Mouse (Mus musculus) liver, embryonic 13.5 days (tissue): ENCODE data around the gene Lifr. TPM values are rescaled to one million over a fixed set of nuclear protein-coding genes. Genes with fewer than 3 reads are reported as not detected.

Experiments
- ATAC-seq: fragments of 200-750 bp; cut with Nextera tagmentation; 2 replicates; pipeline ENCODE4 v1.8.0; 2017; ENCODE audit warnings: low read depth, mild to moderate bottlenecking, moderate number of reproducible peaks, moderate library complexity
- DNase-seq: peaks from one replicate; pipeline ENCODE4 v3.0.0; 2022
- H3K27ac ChIP-seq: fragments of 300-500 bp; sonication (generic); 2 replicates; pipeline ENCODE4 v1.5.1; 2015; ENCODE audit warnings: moderate library complexity, mild to moderate bottlenecking, inconsistent platforms
- H3K27me3 ChIP-seq: fragments of 300-500 bp; sonication (generic); 2 replicates; pipeline ENCODE4 v1.6.1; 2015; ENCODE audit warnings: mild to moderate bottlenecking, inconsistent platforms
- H3K36me3 ChIP-seq: fragments of 300-500 bp; sonication (generic); 2 replicates; pipeline ENCODE4 v1.6.1; 2015; ENCODE audit warnings: mild to moderate bottlenecking, inconsistent platforms
- H3K4me1 ChIP-seq: fragments of 300-500 bp; sonication (generic); replicated peaks from 2 replicates; pipeline ENCODE4 v1.6.1; 2015; ENCODE audit warnings: inconsistent platforms
- H3K4me2 ChIP-seq: fragments of 300-500 bp; sonication (generic); 2 replicates; pipeline ENCODE4 v1.6.1; 2015; ENCODE audit warnings: inconsistent platforms, mild to moderate bottlenecking, moderate library complexity
- H3K4me3 ChIP-seq: fragments of 300-500 bp; sonication (generic); replicated peaks from 2 replicates; pipeline ENCODE4 v1.5.1; 2015; ENCODE audit warnings: mild to moderate bottlenecking, inconsistent platforms
- H3K9ac ChIP-seq: fragments of 300-500 bp; sonication (generic); 2 replicates; pipeline ENCODE4 v1.6.1; 2015; ENCODE audit warnings: mild to moderate bottlenecking, inconsistent platforms
- H3K9me3 ChIP-seq: fragments of 300-500 bp; sonication (generic); replicated peaks from 2 replicates; pipeline ENCODE4 v1.6.1; 2016; ENCODE audit warnings: inconsistent platforms
- WGBS: fragments of 180-500 bp; shearing (Covaris S2); methylation state at CpG from one replicate; pipeline ENCODE4 v1.1.7; 2015; ENCODE audit not compliant: insufficient replicate concordance; 5-methylcytosine and 5-hydroxymethylcytosine counted together
- polyA plus RNA-seq: library from polyadenylated mRNA; unstranded; fragments of >200 nt; fragmentation: Nextera tagmentation; extraction: Ambion mirVana; gene quantifications from 2 replicates; pipeline ENCODE4 v1.2.1, GENCODE M21; 2015

Lifr gene
- polyA plus RNA-seq, 1 experiment from 2014 or later: 20.5 TPM

DNA sequence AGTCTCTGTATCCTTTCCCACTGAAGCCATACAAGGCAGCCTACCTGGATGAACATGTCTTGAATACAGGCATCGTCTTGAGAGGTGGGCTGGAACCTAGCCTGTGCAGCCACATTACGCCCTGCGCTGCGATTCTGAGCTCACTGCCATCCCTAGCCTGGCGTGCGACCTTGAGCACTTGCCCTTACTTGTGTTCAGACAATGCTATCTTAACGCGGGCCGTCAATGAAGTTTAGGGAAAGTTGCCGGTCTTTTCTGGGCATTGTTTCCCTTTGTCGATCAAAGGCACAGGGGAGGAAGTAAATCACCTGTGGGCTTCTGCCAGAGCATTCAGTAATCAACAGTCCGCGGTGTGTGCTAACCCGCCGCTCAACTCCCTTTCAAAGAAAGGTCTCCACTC lies 8.6 kb upstream of the Lifr start:
- H3K4me1 ChIP-seq: no peaks in the 10 kb centered on the region
- no peaks in the 10 kb centered on the region for H3K36me3 ChIP-seq
- H3K4me2 ChIP-seq: no peak overlapping the region
- H3K27ac ChIP-seq: no peak overlapping the region
- no peaks in the 10 kb centered on the region for H3K9me3 ChIP-seq
- 38% methylated on average over 15 of the region's 15 CpGs for WGBS
- no peak overlapping the region for H3K9ac ChIP-seq
- ATAC-seq (no peak), DNase-seq (no peak)
- no peaks in the 10 kb centered on the region for H3K27me3 ChIP-seq
- H3K4me3 ChIP-seq: no peak overlapping the region

DNA sequence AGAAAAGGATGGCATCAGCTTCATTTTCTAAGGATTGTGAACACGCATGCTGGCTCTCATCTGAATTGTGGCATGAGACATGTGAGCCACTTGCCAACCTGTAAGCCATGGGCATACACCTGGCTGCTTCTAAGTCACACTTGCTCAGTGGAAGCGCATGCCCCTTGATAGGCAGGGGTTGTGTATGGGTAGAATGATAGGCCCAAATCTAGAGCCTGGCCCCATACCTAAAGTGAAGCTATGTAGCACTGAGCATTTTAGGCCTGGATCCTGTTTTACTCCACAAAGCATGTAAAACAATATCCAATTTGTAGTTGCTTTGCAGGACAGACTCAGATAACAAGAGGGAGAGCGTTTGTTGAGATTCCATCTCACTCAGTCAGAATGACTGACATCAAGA lies 7.5 kb upstream of the Lifr start:
- Histone ChIP-seq H3K9me3 (no peaks in the 10 kb centered on the region), H3K4me1 (no peaks in the 10 kb centered on the region; the same call in 1 of the 2 replicates), H3K27ac (no peak overlapping the region), H3K4me2 (no peak overlapping the region), H3K9ac (no peak overlapping the region), H3K27me3 (no peaks in the 10 kb centered on the region), H3K4me3 (no peak overlapping the region), H3K36me3 (no peaks in the 10 kb centered on the region)
- WGBS: 69% methylated on average over 3 of the region's 3 CpGs
- ATAC-seq (no peak), DNase-seq (no peak)

DNA sequence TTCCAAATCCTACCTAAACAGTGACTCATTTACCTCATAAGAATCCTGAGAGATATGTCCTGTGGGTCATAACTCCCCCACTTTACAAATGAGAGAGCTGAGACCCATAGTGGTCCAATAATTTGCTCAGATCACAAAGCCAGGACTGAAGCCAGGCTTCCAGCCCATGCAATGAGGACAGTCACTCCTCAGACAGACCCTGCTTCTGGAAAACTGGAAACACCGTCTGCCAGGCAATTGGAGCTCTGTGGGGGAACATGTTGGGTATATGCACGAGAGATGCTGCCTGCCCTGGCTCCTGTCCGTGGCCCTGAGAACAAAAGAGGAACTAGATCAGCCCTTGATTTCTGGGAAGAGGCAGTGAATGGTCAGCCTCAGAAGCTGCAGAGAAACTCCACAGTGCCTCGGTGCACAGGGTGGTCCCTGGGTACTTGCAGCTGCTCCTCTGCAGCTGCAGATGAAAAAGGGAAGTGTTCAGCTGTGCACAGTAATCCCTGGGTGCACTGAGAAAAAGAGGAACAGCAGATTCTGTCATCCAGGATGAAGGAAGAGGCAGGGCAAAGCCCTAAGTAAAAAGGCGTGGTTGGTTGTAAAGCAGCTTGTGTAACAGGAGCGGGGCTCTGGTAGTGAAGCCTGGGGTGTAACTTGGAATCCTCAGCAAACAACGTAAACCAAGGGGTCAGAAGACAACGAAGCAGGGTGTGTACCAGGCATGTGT lies 5.5 kb upstream of the Lifr start:
- Histone ChIP-seq H3K4me1 (no peaks in the 10 kb centered on the region; the same call in 1 of the 2 replicates), H3K27ac (no peak overlapping the region), H3K9ac (no peak overlapping the region), H3K9me3 (no peaks in the 10 kb centered on the region), H3K36me3 (no peaks in the 10 kb centered on the region), H3K4me2 (no peak overlapping the region), H3K27me3 (no peaks in the 10 kb centered on the region), H3K4me3 (no peak overlapping the region)
- 12% methylated on average over 8 of the region's 8 CpGs for WGBS
- peak; percentile 8 for DNase-seq
- peak; percentile 41; the same call in 1 of the 2 replicates for ATAC-seq

DNA sequence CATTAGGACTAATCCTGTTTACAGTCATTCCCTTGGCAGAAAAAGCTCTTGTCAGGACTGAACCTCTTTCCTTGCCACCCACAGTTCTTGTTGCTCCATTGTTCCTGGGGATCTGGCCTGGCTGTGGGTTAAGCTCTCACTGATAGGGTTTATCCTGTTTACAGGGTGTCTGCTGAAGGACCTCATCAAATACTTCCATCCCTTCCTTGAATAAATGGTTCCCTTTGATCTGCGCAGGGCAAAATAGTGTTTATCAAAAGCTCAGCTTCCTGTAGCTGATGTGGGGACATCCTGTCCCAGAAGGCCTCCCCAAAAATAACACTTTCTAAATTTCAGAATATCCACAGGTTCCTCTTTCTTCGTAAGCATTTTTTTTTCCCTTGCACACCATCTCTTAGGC lies 1.7 kb upstream of the Lifr start:
- no peak overlapping the region for H3K9ac ChIP-seq
- H3K4me2 ChIP-seq: no peak overlapping the region
- ATAC-seq: 0 out of 2 replicates have a peak, but pooled peaks have one; percentile 35
- no peaks in the 10 kb centered on the region for H3K36me3 ChIP-seq
- 12% methylated on average over 2 of the region's 2 CpGs for WGBS
- no peaks in the 10 kb centered on the region; the same call in 1 of the 2 replicates for H3K4me1 ChIP-seq
- H3K9me3 ChIP-seq: no peaks in the 10 kb centered on the region
- H3K4me3 ChIP-seq: no peak overlapping the region
- H3K27ac ChIP-seq: no peak overlapping the region
- no peaks in the 10 kb centered on the region for H3K27me3 ChIP-seq
- DNase-seq: no peak

DNA sequence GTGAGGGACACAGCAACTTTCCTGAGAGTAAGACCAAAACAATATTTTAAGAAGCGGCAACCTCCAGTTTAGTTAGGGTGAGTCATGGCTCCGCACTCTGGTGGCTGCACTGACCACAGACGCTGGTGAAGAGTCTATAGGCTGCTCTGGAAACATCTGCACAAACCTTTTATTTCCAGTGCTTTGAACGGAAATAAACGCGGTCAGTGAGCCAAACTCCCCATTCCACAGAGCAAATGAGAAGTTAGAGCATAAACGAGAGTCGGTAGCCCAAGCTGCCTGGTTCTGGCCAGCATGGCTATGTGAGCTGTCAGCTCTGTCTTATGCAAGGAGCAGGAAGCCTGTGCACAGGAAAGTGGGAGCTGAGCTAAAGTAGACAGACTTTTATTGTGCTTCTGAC lies 1.9 kb downstream of the Lifr start:
- Histone ChIP-seq H3K36me3 (no peaks in the 10 kb centered on the region), H3K9me3 (no peaks in the 10 kb centered on the region), H3K27me3 (no peaks in the 10 kb centered on the region), H3K4me2 (peak overlapping the region; percentile 3; the same call in 1 of the 2 replicates), H3K4me3 (no peak overlapping the region), H3K9ac (no peak overlapping the region), H3K4me1 (no peaks in the 10 kb centered on the region; the same call in 1 of the 2 replicates), H3K27ac (no peak overlapping the region)
- WGBS: 16% methylated on average over 8 of the region's 8 CpGs
- no peak for DNase-seq
- ATAC-seq: peak; percentile 36; the same call in 1 of the 2 replicates

DNA sequence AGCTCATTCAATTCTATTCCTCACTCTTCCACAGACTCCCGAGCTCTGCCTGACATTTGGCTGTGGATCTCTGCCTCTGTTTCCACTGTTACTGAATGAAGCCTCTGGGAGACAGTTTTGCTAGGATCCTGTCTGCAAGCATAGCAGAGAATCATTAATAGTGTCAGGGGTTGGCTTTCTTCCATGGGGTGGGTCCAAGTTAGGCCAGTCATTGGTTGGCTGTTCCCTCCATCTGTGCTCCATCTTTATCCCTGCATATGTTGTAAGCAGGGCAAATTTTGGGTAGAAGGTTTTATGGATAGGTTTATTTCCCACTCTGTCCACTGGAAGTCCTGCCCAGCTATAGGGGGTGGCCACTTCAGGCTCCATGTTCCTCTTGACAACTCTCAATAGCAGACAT lies 9.0 kb downstream of the Lifr start:
- H3K9me3 ChIP-seq: no peaks in the 10 kb centered on the region
- no peaks in the 10 kb centered on the region for H3K4me1 ChIP-seq
- no peak overlapping the region for H3K4me3 ChIP-seq
- no peaks in the 10 kb centered on the region for H3K36me3 ChIP-seq
- H3K4me2 ChIP-seq: no peak overlapping the region
- no peaks in the 10 kb centered on the region for H3K27me3 ChIP-seq
- 40% methylated on average over 1 of the region's 1 CpGs for WGBS
- H3K27ac ChIP-seq: no peak overlapping the region
- H3K9ac ChIP-seq: no peak overlapping the region
- no peak for DNase-seq
- ATAC-seq: no peak

DNA sequence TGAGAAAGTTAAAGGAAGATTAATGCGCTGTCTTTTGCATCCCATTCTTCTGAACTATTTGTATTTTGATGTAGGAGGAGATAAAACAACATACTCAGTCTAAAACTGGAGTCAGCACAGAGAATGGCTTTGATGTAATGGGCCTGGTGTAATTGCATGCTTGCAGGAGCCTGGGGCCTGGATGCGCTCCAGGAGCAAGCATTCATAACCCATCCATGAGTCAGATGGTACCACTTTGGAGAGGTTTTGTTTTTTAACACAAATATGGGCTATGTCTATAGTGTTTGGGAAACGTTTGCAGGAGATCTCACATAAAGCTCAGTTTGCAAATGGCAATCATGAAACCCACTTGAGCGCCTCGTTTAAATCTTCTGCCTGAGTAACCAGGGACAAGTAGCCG lies 9.8 kb downstream of the Lifr start:
- Histone ChIP-seq H3K4me2 (no peak overlapping the region), H3K4me1 (no peaks in the 10 kb centered on the region), H3K27ac (no peak overlapping the region), H3K9me3 (no peaks in the 10 kb centered on the region), H3K27me3 (no peaks in the 10 kb centered on the region), H3K36me3 (no peaks in the 10 kb centered on the region), H3K9ac (no peak overlapping the region), H3K4me3 (no peak overlapping the region)
- ATAC-seq: no peak
- no peak for DNase-seq
- WGBS: 74% methylated on average over 6 of the region's 6 CpGs

DNA sequence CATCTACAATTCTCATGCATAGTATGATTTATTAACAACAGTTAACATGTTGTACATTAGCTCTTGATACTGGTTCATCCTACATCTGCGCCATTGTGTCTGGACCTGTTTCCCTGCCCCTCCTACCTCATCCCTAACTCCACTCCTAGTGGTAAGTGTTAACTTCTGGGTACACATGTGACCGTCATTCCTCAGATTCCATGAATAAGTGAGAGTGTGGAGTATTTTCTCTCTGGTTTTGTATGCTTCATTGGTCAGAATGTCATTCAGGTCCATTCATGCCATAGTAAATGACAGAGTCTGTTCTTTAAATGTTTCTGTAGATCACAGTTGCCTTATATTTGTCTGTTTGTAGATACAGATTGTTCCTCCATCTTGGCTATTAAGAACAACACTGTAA lies 12.6 kb downstream of the Lifr start:
- Histone ChIP-seq H3K9ac (no peak overlapping the region), H3K27me3 (no peaks in the 10 kb centered on the region), H3K4me1 (no peaks in the 10 kb centered on the region), H3K4me2 (no peak overlapping the region), H3K27ac (no peak overlapping the region), H3K9me3 (no peaks in the 10 kb centered on the region), H3K4me3 (no peak overlapping the region), H3K36me3 (no peaks in the 10 kb centered on the region)
- 69% methylated on average over 2 of the region's 2 CpGs for WGBS
- ATAC-seq (no peak), DNase-seq (no peak)

DNA sequence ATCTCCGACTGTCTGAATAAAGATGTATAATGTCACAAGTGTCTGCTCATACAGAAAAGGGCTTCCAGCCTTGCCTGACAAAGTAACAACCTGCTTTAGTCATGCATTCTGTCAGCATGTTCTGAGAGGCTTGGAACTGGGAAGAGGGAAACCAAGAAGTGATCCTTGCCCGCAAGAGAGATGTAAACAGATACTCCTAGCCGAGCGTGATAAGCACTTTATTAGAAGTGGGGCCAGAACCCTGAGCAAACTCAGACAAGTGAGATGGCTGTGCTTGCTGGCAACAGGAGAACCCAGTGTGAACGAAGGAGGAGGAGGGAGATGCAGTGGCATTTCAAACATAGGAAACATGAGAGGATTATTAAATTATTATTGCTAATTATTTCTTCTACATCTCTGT lies 14.8 kb downstream of the Lifr start:
- H3K4me3 ChIP-seq: no peak overlapping the region
- DNase-seq: no peak
- no peaks in the 10 kb centered on the region for H3K36me3 ChIP-seq
- H3K9me3 ChIP-seq: no peaks in the 10 kb centered on the region
- WGBS: 52% methylated on average over 5 of the region's 5 CpGs
- no peak overlapping the region for H3K4me2 ChIP-seq
- no peak overlapping the region for H3K27ac ChIP-seq
- H3K4me1 ChIP-seq: no peaks in the 10 kb centered on the region
- H3K9ac ChIP-seq: no peak overlapping the region
- no peak for ATAC-seq
- no peaks in the 10 kb centered on the region for H3K27me3 ChIP-seq

DNA sequence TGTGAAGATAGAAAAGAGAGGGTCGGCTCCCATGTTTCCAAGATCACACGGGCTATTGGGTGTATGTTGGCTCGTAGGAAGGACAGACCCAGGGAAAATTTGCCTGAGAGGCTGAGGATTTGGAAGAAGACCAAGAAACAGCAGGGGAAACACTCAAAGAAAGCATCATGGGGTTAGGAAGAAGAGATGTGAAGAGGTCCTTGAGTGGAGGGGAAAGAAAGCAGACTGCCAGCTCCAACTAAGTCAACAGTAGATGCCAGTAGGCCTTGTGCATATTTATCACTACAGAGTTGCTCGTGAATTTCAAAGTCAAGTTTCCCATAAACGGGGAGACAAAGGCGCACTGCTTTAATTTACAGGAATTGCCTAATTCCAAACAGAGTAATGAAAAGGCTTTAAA lies 17.7 kb downstream of the Lifr start:
- no peak for ATAC-seq

DNA sequence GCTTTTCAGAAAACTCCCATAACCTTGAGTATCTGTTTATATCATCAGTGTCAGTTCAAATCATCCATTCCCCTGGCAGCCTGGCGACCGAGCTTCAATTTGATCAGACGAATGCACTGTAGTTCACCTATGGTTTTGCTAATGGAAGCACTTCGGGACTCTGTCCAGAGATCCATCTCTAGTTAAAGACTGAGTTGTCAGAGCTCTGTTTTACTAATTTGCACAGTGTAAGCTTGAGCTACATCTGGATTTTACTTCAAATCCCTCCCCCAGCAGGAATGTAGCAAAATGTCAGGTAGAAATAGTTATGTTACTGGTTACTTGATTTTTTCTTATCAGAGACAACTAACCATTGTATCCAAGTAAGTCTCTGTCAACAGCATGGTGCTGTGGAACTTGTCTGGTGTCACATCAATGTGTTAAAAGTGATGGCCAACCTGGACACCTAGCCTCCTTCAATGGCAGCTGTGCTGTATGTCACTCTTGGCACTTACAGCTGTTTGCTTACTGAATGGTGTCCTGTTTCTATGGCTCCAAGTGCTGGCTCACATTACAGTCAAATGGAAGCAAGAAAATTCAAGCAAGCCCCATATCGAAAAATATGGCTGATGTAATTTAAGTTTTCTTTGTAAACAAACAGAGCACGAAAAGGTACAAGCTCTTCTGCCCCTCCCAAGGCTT lies 22.0 kb downstream of the Lifr start:
- Histone ChIP-seq H3K4me2 (no peak overlapping the region), H3K27ac (no peak overlapping the region), H3K36me3 (no peaks in the 10 kb centered on the region), H3K4me3 (no peak overlapping the region), H3K27me3 (no peaks in the 10 kb centered on the region), H3K9ac (no peak overlapping the region), H3K4me1 (no peaks in the 10 kb centered on the region), H3K9me3 (no peaks in the 10 kb centered on the region)
- ATAC-seq (no peak), DNase-seq (no peak)
- 61% methylated on average over 6 of the region's 6 CpGs for WGBS

More for the DNA sequence above, 17.7 kb downstream of the Lifr start:
- WGBS: 70% methylated on average over 6 of the region's 6 CpGs
- Histone ChIP-seq H3K27ac (no peak overlapping the region), H3K4me3 (no peak overlapping the region), H3K9me3 (no peaks in the 10 kb centered on the region), H3K9ac (no peak overlapping the region), H3K4me2 (no peak overlapping the region), H3K27me3 (no peaks in the 10 kb centered on the region), H3K4me1 (no peaks in the 10 kb centered on the region), H3K36me3 (no peaks in the 10 kb centered on the region)
- no peak for DNase-seq

DNA sequence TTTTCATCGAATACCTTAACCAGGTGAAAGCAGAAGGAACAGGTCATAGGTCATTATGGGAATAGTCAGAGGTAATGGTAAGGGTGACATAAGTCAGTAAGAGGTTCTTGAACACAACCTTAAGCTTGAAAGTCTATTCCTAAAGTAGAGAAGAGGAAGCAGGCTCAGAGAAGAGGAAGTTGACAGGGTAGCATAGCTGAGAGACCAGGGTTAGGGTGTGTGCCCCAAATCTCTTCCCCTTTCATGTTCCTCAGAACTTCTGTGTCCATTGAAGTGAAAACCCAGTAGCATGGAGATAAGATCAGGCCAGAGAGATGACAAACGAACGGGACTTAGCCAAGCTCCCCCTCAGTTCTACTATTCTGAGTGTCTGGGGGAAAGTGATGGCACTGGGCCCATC lies 23.5 kb downstream of the Lifr start:
- no peak overlapping the region for H3K4me2 ChIP-seq
- DNase-seq (no peak), ATAC-seq (no peak)
- no peaks in the 10 kb centered on the region for H3K36me3 ChIP-seq
- no peaks in the 10 kb centered on the region for H3K4me1 ChIP-seq
- H3K27me3 ChIP-seq: no peaks in the 10 kb centered on the region
- 25% methylated on average over 3 of the region's 3 CpGs for WGBS
- no peak overlapping the region for H3K9ac ChIP-seq
- H3K27ac ChIP-seq: no peak overlapping the region
- H3K4me3 ChIP-seq: no peak overlapping the region
- H3K9me3 ChIP-seq: no peaks in the 10 kb centered on the region
